Mouse (Mus musculus) retina, postnatal 1 day (tissue): ENCODE data around the gene Tnr.

Experiments used
- DNase-seq: peaks from one replicate; pipeline ENCODE4 v3.0.0-alpha.2; 2012

The Tnr gene

GRCm38 (mm10) chr1:159523578-159523977, at the start of gene Tnr:
Tnr (plus strand) TSS chr1:159523769.
- peak; percentile 73 for DNase-seq

GRCm38 (mm10) chr1:159489853-159490435, 33.6 kb upstream of the Tnr start:
- DNase-seq = no peak

GRCm38 (mm10) chr1:159492536-159492935, 31.0 kb upstream of the Tnr start:
- DNase-seq = peak; percentile 5

GRCm38 (mm10) chr1:159493720-159494499, 29.7 kb upstream of the Tnr start:
- DNase-seq = peak; percentile 5

- no peak for DNase-seq
Observed at GRCm38 (mm10) chr1:159498236-159498635, 25.3 kb upstream of the Tnr start.

- DNase-seq = no peak
Observed at GRCm38 (mm10) chr1:159499806-159500460, 23.6 kb upstream of the Tnr start.

GRCm38 (mm10) chr1:159501911-159502310, 21.7 kb upstream of the Tnr start:
- no peak for DNase-seq

- DNase-seq = no peak
Observed at GRCm38 (mm10) chr1:159510667-159511066, 12.9 kb upstream of the Tnr start.

- no peak for DNase-seq
Observed at GRCm38 (mm10) chr1:159517647-159518046, 5.9 kb upstream of the Tnr start.

- no peak for DNase-seq
Observed at GRCm38 (mm10) chr1:159519206-159519605, 4.4 kb upstream of the Tnr start.

- no peak for DNase-seq
Observed at GRCm38 (mm10) chr1:159523069-159523468, 500 bp upstream of the Tnr start.

- peak; percentile 91 for DNase-seq
Observed at GRCm38 (mm10) chr1:159524051-159524549, 531 bp downstream of the Tnr start.

GRCm38 (mm10) chr1:159532841-159533569, 9.4 kb downstream of the Tnr start:
- DNase-seq = no peak

- DNase-seq = no peak
Observed at GRCm38 (mm10) chr1:159535582-159535981, 12.0 kb downstream of the Tnr start.

GRCm38 (mm10) chr1:159537541-159537940, 14.0 kb downstream of the Tnr start:
- no peak for DNase-seq

GRCm38 (mm10) chr1:159538076-159538475, 14.5 kb downstream of the Tnr start:
- no peak for DNase-seq

- DNase-seq = no peak
Observed at GRCm38 (mm10) chr1:159545470-159546145, 22.0 kb downstream of the Tnr start.

- no peak for DNase-seq
Observed at GRCm38 (mm10) chr1:159551036-159551435, 27.5 kb downstream of the Tnr start.

GRCm38 (mm10) chr1:159551591-159552442, 28.2 kb downstream of the Tnr start:
- peak; percentile 65 for DNase-seq

- DNase-seq = no peak
Observed at GRCm38 (mm10) chr1:159561616-159562015, 38.0 kb downstream of the Tnr start.

GRCm38 (mm10) chr1:159565129-159565528, 41.6 kb downstream of the Tnr start:
- no peak for DNase-seq
